Mouse (Mus musculus) c-Kit-positive CD71-negative TER-119-negative erythroid progenitor cells, embryonic 14.5 days (primary cell): ENCODE measurements around the gene Gsdma.
A peak's percentile ranks its signal among the peaks of the same experiment; 100 is the strongest.

Source experiments
- DNase-seq: peaks from one replicate; pipeline ENCODE4 v3.0.0-alpha.2; 2013; ENCODE audit warnings: low read depth

The Gsdma gene

DNA sequence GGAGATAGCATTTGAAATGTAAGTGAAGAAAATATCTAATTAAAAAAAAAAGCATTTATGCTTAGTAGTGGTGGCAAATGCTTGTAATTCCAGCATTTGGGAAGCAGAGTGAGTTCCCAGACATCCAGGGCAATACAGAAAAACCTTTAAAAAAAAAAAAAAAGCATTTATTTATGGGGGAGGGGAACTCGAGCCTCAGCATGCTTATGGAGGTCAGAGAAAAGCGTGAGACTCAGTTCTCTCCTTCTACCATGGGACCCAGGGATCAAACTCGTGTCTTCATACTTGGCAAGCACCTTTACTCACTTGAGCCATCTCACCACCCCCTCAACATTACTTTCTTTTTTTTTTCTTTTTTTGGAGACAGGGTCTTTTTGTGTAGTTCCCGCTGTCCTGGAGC lies 17.0 kb downstream of the Gsdma start:
- DNase-seq: no peak

DNA sequence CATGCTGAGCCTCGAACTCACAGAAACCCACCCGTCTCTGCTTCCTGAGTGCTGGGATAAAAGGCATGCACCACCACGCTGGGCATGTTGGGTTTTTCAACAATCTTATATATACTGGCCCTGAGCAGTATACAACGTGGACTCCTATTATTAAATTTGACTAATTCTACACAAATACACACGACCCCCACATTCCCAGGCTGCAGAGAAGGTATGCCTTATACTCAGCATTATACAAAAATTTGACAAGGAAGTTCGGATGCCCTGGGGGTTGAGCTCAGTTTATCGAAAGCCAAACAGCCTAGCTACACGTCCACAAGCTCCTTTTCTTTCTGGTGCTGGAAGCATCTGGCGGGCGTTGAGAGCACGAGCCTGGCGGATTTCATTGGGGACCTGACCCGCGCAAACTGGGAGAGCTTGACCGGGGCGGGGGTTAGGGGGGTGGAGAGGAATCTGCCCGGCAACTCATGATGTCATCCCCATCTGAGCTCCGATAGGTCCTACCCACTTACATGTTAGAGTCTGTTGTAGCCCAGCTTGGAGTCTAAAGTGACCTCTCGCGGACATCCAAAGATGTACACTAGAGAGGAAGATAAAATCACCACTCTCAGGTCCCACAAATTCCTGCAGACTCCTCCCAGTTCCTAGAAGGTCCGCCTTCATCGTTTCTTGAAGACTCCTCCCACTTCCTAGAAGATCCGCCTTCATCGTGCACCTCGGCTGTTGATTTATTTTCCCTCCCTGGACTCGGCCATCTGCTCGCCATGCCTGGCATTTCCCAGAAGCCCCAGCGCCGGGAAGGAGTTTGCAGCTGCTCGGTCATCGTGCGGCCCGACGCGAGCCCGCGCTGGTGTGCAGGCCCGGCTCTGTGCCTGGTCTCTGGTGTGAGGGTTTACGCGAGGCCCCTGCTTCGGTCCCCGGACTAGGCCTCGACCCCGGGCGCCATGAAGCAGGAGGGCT lies 17.9 kb downstream of the Gsdma start, which contains the start of gene Psmd3:
Psmd3 (plus strand) TSS at position 769 of the 960 bp plus-strand sequence.
- peak; percentile 97 for DNase-seq

DNA sequence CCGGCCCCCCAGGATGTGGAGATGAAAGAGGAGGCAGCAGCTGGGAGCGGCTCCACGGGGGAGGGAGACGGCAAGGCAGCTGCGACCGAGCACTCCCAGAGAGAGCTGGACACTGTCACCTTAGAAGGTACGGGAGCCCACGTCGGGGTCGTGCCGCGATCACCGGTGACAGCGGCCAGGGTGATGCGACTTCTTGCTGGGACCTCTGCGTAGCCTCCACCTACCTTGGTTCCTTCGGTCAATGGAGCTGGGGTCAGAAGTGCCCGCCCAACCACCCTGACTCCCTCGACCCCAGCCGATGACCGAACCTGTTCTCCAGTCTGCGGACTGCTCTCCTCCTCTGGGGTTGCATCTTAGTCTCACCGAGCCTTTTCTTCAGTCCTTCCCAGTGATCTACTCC lies 18.7 kb downstream of the Gsdma start:
- no peak for DNase-seq

DNA sequence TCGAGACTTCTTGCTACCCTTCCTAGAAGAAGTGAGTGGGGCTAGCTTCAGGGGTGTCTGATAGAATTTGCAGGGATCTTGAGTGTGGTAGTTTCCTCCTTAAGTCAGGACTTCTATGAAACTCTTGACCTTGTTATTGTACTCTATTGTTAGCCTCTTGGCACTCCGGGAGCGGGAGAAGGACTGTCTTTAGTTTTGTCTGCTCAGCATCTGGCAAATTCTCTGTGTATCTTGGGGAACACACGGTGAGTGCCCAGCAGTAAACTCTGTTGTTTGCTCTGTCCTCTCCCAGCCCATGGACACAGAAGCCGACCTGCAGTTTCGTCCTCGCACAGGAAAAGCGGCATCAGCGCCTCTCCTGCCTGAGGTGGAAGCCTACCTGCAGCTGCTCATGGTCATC lies 21.5 kb downstream of the Gsdma start:
- DNase-seq: no peak

DNA sequence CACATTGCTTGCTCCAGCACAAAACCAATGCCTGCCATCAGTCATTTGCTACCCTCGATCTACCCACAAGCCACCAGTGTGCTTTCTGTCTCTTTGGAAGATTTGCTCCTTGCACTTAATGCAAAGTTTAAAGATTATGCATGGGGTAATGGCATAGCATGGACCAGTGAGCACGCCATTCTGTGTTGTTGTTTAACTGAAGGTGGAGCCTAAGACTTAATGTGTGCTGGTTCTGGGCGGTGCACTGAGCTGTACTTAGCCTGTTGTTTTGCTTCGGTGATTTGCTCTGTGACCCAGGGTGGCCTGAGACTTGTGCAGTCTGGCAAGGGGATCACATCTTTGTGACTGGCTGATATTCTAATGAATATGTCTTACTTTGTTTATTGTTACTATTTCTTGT lies 22.8 kb downstream of the Gsdma start:
- no peak for DNase-seq

DNA sequence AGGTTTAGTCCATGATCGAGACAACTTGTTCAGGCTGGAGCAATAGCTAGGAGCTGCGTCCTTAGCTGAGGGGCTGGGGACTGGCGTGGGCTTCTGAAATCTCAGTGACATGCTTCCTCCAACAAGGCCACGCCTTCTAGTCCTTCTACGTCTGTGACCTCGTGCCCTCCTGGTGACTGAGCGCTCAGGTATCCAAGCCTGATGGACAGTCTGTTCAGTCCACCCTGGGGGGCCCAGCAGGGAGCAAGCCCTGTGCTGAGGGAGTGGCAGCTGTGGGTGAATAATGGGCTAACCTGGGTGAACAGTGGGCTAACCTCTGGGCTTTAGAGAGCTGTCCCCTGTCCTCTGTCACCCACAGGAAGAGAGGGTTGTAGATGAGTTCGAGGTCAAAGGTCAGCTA lies 23.9 kb downstream of the Gsdma start:
- DNase-seq: no peak

DNA sequence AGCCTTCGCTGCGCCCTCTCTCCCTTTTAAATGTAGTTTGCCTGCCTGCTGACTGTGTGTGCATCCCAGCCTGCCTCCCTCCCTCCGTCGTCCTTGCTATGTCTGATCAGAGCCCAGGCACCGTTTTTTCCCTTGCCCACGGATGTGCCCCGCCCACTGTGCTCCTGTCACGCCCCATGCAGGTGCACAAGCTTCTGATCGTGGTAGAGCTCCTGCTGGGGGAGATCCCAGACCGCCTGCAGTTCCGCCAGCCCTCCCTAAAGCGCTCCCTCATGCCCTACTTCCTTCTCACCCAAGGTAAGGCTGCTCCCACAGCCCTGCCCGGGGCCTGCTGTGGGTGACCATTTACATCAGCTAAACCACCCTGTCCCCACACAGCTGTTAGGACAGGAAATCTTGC lies 29.1 kb downstream of the Gsdma start:
- no peak for DNase-seq

DNA sequence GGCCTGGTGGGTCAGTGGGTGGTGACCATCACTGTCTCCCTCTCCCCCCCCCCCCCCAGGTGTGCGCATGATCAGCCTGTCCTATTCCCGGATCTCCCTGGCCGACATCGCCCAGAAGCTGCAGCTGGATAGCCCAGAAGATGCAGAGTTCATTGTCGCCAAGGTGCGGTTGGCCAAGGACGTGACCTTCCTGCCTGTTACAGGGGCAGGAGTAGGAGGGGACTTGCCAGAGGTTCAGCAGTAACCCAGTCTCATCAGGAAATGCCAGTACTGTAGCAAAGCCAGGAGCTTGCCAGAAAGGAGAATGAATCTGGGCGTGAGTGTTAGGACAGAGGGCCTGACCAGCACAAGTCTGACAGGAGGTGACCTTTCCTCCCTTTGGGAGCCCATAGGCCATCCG lies 29.6 kb downstream of the Gsdma start:
- DNase-seq: no peak

DNA sequence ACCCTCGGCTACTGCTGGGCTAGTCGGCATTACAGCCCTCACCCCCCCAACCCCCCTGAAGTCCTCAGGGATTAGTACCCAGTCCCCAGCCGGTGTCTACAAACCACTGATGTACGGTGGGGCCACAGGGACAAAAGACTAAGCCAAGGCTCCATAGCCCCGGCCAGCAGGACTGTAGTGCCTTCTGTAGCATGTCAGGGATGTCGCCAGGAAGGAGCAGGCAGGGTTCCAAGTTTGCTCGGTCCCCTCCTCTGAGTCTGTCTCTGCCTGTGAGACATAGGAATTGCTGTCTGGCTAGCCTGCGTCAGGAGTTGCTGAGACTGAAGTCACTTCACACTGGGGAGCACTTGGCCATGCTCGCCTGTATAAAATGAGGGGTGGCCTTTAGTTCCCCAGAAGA lies 30.1 kb downstream of the Gsdma start:
- no peak for DNase-seq

DNA sequence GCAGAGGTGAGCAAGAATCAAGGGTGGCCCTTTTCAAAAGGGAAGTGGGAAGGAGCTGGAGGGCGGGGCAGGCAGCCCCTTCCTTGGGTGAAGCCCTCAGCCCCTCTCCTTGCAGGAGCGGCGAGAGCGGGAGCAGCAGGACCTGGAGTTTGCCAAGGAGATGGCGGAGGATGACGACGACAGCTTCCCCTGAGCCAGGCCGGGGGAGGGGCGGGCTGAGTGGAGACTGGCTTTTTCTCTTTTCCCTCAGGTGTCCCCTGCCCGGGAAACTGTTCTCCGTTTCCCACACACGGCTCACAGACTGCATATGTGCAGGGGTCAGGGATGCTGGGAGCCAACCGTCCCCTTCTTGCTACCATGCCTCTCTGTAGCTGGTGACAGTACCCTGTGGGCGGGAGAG lies 31.3 kb downstream of the Gsdma start:
- no peak for DNase-seq

DNA sequence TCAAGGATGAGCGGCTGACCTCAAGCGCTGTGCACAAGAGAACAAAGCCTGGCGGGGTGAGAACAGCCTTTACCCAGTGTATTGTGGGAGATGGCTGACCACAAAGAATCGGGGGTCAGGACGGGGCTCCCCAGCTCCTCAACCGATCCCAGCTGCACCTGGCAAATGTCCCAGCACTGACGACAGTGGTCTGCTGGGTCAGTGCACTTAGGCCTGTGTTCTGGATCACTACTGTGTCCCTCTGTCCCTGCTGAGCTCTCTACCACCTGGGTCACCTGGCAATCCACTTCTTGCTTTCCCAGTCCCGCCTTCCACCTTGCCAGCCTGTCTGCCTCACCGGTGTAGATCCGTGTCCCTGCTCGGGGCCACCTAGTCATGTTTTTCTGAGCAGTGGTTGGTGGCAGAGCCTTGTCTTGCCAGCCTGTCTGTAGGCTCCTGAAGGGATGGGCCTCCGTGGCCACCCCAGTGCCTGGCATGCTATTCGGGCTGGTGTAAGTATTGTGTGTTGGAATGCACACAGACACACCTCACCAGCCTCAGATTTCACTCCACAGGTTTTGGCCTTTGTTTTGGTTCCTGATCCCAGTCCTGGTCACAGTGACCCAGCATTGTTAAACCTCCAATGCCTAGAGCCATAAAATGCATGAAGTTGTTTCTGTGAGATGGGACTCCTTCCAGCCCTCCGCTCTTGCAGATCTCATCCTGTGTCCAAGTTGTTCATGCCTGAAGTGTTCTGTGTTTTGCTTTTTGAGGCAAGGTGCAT lies 32.5 kb downstream of the Gsdma start:
- DNase-seq: no peak

DNA sequence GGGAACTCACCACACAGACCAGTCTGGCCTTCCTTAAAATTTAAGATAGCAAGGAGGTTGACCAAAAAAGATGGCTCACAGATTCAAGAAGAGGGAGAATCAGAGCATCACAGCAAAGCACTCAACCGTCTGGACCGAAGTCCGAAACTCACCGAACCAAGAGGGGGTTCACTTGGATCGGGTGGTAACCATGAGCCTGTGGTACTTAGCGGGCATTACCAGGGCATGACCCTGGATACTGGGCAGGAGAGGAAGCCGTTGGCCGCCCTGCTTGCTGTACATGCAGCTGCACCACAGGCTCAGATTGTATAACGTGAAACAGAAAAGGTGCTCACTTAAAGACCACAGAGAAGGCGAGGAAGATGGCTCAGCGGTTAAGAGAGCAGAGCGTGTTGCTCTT lies 33.1 kb downstream of the Gsdma start:
- no peak for DNase-seq

DNA sequence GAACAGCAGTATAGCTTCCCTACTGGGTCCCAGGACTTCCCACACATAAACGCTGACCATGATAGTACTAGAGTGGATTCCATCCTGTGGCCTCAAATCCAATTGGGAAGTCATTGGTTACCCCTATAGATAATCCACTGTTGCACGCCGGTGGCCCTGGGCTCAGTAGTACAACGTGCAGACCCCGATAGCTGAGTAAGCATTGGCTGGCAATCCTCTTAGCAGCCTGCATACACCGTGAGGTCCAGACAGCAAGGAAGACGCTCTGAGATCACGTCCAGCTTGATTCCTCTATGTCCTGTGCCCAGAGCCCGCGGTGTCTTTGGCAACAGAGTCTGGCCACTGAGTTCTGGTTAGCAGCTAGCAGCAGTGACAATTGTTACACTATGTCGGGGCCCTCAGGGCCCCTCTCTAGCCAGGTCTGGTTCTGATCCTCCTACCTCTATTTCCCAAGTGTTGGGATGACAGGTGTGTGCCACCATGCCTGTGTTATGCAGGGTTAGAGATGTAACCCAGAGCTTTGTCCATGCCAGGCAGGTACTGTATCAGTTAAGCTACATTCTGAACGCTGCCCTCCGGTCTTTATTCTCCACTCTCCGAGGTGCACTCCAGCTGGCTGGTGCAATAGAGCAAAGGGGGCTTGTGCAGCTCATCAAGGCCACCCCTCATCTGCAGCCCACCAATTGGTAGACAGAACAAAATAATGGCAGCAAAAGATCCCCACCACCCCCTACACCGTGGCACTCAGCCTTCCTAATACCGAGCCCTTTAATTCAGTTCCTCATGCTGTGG lies 34.9 kb downstream of the Gsdma start:
- no peak for DNase-seq

DNA sequence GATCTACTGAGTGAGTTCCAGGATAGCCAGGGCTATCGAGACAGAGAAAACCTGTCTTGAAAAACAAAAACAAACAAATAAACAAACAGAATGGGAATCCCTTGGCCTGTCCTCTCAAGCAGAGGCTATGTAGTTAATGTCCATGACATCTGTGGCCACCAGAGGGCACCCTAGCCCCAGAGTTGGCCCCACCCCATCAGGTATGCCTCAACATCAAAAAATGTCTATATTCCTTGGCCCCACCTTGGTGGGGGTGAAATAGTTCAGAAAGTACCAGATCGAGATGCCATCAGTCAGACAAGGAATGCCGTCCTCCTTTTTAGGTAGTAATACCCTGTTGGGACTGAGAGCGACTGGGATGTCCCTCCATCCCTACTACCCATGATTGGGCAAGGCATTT lies 35.8 kb downstream of the Gsdma start:
- DNase-seq: peak; percentile 67

DNA sequence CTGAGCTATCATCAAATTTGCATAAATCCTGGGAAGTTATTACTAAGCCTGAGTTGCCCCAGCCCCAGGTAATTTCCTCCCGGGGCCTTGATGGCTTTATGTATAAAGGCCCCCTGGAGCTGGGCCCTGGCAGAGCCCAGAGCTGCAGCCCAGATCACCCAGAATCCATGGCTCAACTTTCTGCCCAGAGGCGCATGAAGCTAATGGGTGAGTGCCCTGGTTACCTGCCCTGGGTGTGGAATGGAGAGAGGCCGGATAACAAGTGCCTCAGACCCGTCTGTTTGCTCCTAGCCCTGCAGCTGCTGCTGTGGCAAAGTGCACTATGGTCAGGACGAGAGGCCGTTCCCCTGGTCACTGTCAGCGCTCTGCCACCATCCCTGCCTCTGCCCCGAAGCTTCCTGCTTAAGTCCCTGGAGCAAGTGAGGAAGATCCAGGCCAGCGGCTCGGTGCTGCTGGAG lies 37.1 kb downstream of the Gsdma start, which contains the start of gene Csf3:
Csf3 (plus strand) TSS at position 51 of the 458 bp plus-strand sequence.
- DNase-seq: no peak

DNA sequence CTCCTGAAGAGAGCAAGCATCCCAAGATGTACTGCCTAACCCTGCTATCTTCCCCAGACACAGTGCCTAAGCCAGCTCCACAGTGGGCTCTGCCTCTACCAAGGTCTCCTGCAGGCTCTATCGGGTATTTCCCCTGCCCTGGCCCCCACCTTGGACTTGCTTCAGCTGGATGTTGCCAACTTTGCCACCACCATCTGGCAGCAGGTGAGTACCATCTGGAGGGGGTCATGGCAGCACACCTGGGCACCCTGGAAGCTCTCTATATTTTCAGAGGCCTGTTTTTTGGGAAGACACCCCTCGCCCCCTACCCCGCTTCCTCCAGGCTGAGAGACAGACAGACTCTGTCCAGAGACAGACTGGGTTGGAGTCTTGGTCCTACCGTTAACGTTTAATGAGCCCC lies 38.2 kb downstream of the Gsdma start:
- no peak for DNase-seq

DNA sequence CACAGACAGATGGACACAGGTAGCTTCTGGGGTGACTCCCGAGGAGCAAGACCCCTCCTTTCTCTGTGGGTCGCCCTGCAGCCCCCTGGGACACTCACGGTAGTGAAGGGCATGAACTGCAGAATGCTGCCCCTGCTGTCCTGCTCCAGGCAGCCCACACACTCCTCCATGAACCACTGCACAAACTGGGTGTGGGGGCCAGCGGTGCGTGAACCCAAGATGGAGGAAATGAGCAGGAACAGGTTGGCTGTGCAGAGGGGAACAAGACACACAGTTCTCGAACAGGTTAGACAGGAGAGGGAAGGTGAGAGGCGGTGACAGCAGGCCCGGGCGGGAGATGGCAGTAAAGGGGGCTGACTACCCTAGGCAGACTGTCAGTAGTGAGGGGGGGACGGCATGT lies 40.9 kb downstream of the Gsdma start:
- no peak for DNase-seq

DNA sequence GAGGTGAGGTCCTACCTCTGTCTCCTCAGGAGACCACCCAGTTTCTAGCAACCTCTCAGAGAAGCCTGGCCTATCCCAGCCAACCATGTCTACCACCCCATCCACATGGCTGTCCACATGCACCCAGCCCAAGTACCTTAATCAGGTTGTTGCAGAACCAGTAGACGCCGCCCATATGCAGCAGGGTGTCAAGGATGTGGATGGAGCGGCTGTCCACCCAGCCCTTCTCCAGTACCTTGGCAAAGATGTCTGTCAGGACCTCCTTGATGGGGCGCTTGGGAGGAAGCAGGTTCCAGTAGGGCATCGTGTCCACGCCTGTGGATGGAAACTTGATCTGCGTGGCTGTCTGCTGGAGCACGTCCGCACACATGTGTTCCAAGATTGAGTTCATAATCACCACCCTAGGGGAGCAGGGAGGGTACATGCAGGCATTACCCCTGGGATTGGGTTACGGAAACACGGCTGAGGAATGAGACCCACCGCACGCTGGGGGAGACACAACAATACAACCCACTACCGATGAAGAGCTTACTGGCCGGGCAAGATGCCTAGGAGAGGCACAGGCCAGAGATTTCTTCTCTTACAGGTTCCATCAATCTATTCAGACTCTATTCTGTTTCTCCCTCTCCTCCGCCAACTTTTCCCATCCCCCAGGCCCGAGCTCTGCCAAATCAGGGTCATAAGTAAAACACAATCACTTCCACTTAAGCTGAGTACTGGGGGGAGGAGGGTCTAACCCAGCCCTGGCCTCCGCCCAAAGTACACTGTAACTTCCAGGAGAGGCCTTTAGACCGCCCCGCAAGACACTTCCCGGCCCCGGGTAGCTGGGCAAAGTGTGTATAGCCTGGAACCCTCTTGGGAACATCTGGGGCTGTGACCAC lies 43.5 kb downstream of the Gsdma start:
- no peak for DNase-seq

DNA sequence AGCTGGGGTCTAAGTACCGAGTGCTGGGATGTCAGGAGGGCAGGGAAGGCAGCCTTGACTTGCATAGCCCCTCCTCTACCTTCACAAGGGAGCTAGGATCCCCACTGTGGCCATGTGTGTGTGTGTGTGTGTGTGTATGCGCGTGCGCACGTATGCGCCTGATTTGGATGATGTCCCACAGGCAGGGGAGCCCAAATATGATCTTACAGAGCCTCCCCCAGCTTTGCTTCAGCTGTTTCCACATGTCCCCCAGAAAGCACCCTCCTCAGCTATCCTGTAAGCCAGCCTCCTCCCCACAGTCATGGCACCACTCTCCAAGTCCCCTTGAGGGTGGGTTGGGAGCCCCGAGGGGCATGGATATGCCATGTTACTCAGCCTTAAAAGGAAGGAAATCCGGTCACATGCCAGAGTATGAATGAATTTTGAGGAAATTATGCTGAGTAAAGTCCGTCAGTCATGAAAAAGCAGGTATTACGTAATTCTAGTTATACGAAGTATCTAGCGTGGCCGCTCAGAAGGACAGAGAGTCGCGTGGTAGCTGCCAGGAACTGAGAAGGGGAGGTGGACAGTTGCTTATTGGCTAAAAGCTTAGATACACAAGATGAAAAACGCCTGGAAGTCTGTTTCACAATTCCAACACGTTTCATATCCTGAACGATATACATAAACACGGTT lies 44.3 kb downstream of the Gsdma start:
- no peak for DNase-seq

DNA sequence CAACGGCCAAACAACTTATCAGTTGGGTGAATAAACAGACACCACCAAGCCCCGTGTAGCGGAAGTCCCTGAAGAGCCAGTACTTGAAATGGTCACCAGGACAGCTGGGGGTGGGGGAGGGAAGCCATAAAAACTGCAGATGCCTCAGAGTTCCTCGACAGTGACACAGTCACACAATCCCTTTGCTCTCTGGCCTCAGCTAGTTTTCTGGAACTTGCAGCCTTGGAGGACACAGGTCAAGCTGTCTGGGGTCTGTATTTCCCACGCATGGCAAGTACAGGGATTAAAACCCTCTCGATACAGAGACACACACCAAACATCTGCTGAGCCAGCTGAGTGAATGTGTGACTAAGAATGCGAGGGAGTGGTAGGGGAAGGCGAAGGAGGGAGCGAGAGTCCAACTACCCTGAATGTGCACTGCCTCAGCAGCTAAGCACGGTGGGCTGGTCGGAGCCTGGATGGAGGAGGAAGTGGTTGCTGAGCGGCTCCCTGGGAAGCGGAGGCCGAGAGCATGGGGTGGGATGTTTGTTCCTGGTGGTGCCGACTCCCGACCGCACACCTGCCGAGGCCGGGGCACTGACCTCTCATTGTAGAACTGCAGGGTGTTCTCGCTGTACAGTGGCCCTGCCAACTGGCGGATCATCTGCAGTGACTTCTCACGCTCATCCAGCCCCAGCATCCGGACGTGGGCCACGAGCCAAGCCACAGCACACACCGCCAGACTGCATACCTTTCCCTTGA lies 45.0 kb downstream of the Gsdma start:
- no peak for DNase-seq
